Mouse (Mus musculus) thymus, adult 2 months (tissue): ENCODE measurements around the gene Myo1e. TPM values are rescaled to one million over a fixed set of nuclear protein-coding genes. Genes with fewer than 3 reads are reported as not detected.

Source experiments
- DNase-seq: peaks from one replicate; pipeline ENCODE4 v3.0.0; 2021
- H3K27ac ChIP-seq: fragments of 200-500 bp; 2 replicates; pipeline ENCODE4 v1.5.1; 2012; ENCODE audit warnings: low read length, control low read depth; ENCODE audit not compliant: control insufficient read depth, insufficient read depth
- H3K27me3 ChIP-seq: fragments of 200-500 bp; 2 replicates; pipeline ENCODE4 v1.6.1; 2012; ENCODE audit warnings: mild to moderate bottlenecking, low read length, moderate library complexity, mixed read lengths; ENCODE audit not compliant: control insufficient read depth, insufficient read depth
- H3K36me3 ChIP-seq: fragments of 200-500 bp; 2 replicates; pipeline ENCODE4 v1.6.1; 2012; ENCODE audit warnings: mild to moderate bottlenecking, low read length, moderate library complexity; ENCODE audit not compliant: control insufficient read depth, insufficient read depth
- H3K4me1 ChIP-seq: fragments of 200-500 bp; replicated peaks from 2 replicates; pipeline ENCODE4 v1.6.1; 2012; ENCODE audit warnings: low read length; ENCODE audit not compliant: control insufficient read depth, insufficient read depth
- H3K4me3 ChIP-seq: fragments of 200-500 bp; 2 replicates; pipeline ENCODE4 v1.5.1; 2012; ENCODE audit warnings: mild to moderate bottlenecking, low read length, control low read depth, moderate library complexity; ENCODE audit not compliant: control insufficient read depth, insufficient read depth
- CTCF ChIP-seq: fragments of 200-500 bp; IDR thresholded peaks from 2 replicates; pipeline ENCODE4 v1.5.1; 2012; ENCODE audit warnings: mild to moderate bottlenecking, control low read depth, low read length, moderate library complexity, borderline replicate concordance; ENCODE audit not compliant: control insufficient read depth, poor library complexity, insufficient read depth; ENCODE audit errors: extremely low read depth
- POLR2A ChIP-seq: fragments of 200-500 bp; IDR thresholded peaks from 2 replicates; pipeline ENCODE4 v1.6.1; 2012; ENCODE audit warnings: mild to moderate bottlenecking, low read length, control low read depth, moderate library complexity; ENCODE audit not compliant: control insufficient read depth, poor library complexity, insufficient read depth; ENCODE audit errors: extremely low read depth
- WGBS: fragments of 180-500 bp; shearing (Covaris S2); methylation state at CpG from one replicate; pipeline ENCODE4 v1.1.7; 2018; 5-methylcytosine and 5-hydroxymethylcytosine counted together
- polyA plus RNA-seq: library from polyadenylated mRNA; depleted of rRNA; stranded (reverse); fragments of >200 nt; gene quantifications from 2 replicates; pipeline ENCODE4 v1.2.3, GENCODE M21; 2012; rRNA removed

Gene Myo1e
- polyA plus RNA-seq = 3.6 and 3.7 TPM in 2 replicates

DNA sequence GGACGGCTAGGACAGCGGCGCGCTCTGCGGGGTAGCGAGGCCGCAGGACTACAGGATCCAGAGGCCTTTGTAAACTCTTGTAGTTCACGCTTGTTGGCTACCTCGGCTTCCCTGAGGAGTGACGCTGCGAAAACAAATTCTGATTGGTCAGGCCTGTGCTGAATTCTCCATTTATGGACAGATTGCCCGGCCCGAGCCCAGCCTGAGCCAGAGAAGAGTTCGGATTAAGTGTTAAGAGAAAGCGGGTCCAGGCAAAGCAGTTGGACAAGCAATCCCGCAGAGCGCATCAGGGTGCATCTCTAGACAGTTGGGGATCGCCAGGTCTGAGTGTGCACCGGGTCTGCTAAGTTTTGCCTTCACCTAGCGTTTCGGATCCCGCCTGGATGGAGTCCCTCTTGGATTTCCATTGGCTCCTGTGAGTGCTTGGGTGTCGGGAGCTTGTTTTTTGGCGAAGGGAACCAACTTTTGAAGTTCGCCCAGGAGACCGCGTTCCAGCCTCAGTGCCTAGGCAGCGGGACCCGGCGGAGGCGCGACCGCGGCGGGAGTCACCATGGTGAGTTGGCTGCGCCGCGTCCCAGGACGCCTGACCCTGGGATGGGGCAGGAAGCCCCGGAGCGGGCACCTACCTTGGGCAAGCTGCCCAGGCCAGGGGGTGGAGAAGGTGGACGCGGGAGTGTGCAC is at the start of gene Myo1e:
TSS of gene Myo1e (plus strand) at position 200 of the 681 bp plus-strand sequence.
- Histone ChIP-seq H3K36me3 (no peaks in the 10 kb centered on the region), H3K4me1 (no peaks in the 10 kb centered on the region), H3K4me3 (peak within 1 kb of the TSS; percentile 41), H3K27me3 (peaks cover 7% of the 10 kb centered on the region; the same call in 1 of the 2 replicates), H3K27ac (no peak within 1 kb of the TSS)
- under 1% methylated on average over 43 of the region's 43 CpGs for WGBS
- TF ChIP-seq POLR2A (no peak), CTCF (no peak)
- DNase-seq = peak; percentile 27

DNA sequence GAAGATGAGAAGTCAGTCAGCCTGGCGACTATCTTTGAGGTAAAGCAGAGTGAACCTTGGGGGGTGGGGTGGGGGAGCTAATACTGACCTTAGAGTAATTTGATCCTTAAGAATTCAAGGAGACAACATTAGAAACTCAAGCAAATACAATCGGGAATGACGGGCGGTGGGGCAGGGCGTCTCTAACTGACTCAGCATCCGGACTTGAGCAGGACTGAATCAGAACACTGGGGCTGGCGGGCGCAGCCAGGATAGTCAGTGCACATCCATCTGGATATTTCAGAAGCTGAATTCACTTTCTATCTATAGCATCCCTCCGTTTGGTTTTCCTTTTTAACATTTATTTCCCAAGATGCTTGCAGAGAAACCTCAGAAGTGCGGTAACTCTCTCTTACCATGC is 47.1 kb upstream of the Myo1e start:
- no peak for DNase-seq
- WGBS = 90% methylated on average over 10 of the region's 10 CpGs
- Histone ChIP-seq H3K36me3 (no peaks in the 10 kb centered on the region), H3K4me3 (no peak overlapping the region), H3K27me3 (no peaks in the 10 kb centered on the region), H3K4me1 (no peaks in the 10 kb centered on the region), H3K27ac (no peak overlapping the region)
- TF ChIP-seq CTCF = no peak
- no peak for TF ChIP-seq POLR2A

GRCm38 (mm10) chr9:70168973-70169372 is 38.2 kb upstream of the Myo1e start:
- no peak overlapping the region for H3K27ac ChIP-seq
- H3K36me3 ChIP-seq = no peaks in the 10 kb centered on the region
- no peak for TF ChIP-seq POLR2A
- peak; percentile 59; the same call in 1 of the 2 replicates for TF ChIP-seq CTCF
- no peak overlapping the region for H3K4me3 ChIP-seq
- DNase-seq = peak; percentile 7
- no peaks in the 10 kb centered on the region for H3K4me1 ChIP-seq
- 89% methylated on average over 7 of the region's 7 CpGs for WGBS
- no peaks in the 10 kb centered on the region for H3K27me3 ChIP-seq

GRCm38 (mm10) chr9:70174291-70174848 is 32.8 kb upstream of the Myo1e start:
- Histone ChIP-seq H3K4me3 (no peak overlapping the region), H3K27me3 (no peaks in the 10 kb centered on the region), H3K27ac (no peak overlapping the region), H3K4me1 (no peaks in the 10 kb centered on the region), H3K36me3 (no peaks in the 10 kb centered on the region)
- 76% methylated on average over 4 of the region's 4 CpGs for WGBS
- no peak for TF ChIP-seq CTCF
- no peak for TF ChIP-seq POLR2A
- DNase-seq = no peak

DNA sequence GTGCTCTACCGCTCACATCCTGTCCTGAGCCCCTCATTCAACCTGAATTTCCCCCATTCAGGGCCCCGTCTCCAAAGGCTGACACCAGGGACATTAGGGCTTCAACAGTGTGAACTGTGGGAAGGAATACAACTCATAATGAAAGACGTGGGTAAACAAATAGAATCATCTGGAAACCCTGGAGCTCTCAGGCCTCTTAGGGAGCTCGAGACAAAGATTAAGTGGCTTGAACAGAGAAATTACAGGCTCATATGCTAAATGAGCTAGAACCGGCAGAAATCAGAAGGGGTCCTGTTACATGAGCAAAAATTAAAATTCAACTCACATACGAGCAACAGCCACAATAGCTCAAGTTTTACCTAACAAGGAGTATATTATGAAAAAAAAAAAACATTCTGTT is 32.3 kb upstream of the Myo1e start:
- DNase-seq = no peak
- Histone ChIP-seq H3K4me1 (no peaks in the 10 kb centered on the region), H3K4me3 (no peak overlapping the region), H3K27me3 (no peaks in the 10 kb centered on the region), H3K27ac (no peak overlapping the region), H3K36me3 (no peaks in the 10 kb centered on the region)
- TF ChIP-seq CTCF (no peak), POLR2A (no peak)
- WGBS = 76% methylated on average over 6 of the region's 6 CpGs

DNA sequence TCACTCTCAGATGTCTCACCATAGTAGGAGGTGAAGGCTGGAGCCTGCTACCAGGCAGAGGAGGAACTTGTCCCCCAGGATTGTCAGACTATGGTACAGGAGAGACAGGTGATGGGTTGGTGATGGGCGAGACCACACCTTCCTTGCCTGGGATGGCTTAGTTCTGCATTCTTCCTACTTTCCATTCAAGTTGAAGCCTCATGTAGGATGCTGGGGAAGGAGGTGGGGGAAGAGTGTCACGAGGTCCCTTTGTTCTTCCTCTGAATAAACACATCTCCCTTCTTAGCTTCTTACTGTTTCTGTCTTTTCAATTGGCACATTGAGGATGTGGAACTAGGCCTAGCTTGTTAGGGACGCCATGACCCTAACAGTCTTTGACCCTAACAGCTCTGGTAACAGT is 30.9 kb upstream of the Myo1e start:
- H3K27ac ChIP-seq = no peak overlapping the region
- WGBS = 83% methylated on average over 3 of the region's 3 CpGs
- H3K36me3 ChIP-seq = no peaks in the 10 kb centered on the region
- H3K4me1 ChIP-seq = 0 out of 2 replicates have a peak, but pooled peaks cover 4% of the 10 kb centered on the region
- no peaks in the 10 kb centered on the region for H3K27me3 ChIP-seq
- TF ChIP-seq CTCF = no peak
- TF ChIP-seq POLR2A = no peak
- DNase-seq = no peak
- H3K4me3 ChIP-seq = no peak overlapping the region
